Mouse (Mus musculus): ENCODE data around the gene Gm42715. TPM values are rescaled to one million over a fixed set of nuclear protein-coding genes. Genes with fewer than 3 reads are reported as not detected.
"Not testable (repeated sequence)": the region's sequence is repeated elsewhere in the genome, so short reads cannot be mapped to it uniquely, and the experiment has no call there.

Gm42715 gene
- polyA plus RNA-seq, 1 experiment from 2014 or later: 25.1 TPM

GRCm38 (mm10) chr7:127476336-127476735 lies 43.0 kb upstream of the Gm42715 start:
- Histone ChIP-seq H3K36me3 (ENCODE audit: control insufficient read depth, insufficient read depth, low read length) (peaks cover 36% of the 10 kb centered on the region), H3K4me2 (replicated peaks; ENCODE audit: low read depth, low read length) (no peak overlapping the region), H3K27me3 (ENCODE audit: control insufficient read depth, insufficient read depth, low read length) (no peaks in the 10 kb centered on the region), H3K9ac (ENCODE audit: low read depth, low read length) (no peak overlapping the region), H3K9me3 (ENCODE audit: control insufficient read depth, low read length) (no peaks in the 10 kb centered on the region), H3K27ac (ENCODE audit: low read depth, low read length) (no peak overlapping the region), H3K4me3 (ENCODE audit: low read length) (no peak overlapping the region), H3K4me1 (ENCODE audit: control insufficient read depth, insufficient read depth, low read length) (peaks cover 22% of the 10 kb centered on the region)
- no peak for ATAC-seq (ENCODE audit: low FRiP score, low TSS enrichment)
- WGBS: 94% methylated on average over 11 of the region's 11 CpGs

- H3K36me3 ChIP-seq (ENCODE audit: control insufficient read depth, insufficient read depth, low read length): peaks cover 39% of the 10 kb centered on the region
- H3K27ac ChIP-seq (ENCODE audit: low read depth, low read length): no peak overlapping the region
- no peaks in the 10 kb centered on the region for H3K27me3 ChIP-seq (ENCODE audit: control insufficient read depth, insufficient read depth, low read length)
- 84% methylated on average over 4 of the region's 4 CpGs for WGBS
- peak overlapping the region; percentile 96; the same call in 1 of the 2 replicates for H3K9ac ChIP-seq (ENCODE audit: low read depth, low read length)
- H3K4me2 ChIP-seq (replicated peaks; ENCODE audit: low read depth, low read length): peak overlapping the region; percentile 61
- ATAC-seq (ENCODE audit: low FRiP score, low TSS enrichment): no peak
- H3K4me3 ChIP-seq (ENCODE audit: low read length): peak overlapping the region; percentile 98; the same call in 1 of the 2 replicates
- peaks cover 21% of the 10 kb centered on the region for H3K4me1 ChIP-seq (ENCODE audit: control insufficient read depth, insufficient read depth, low read length)
- no peaks in the 10 kb centered on the region for H3K9me3 ChIP-seq (ENCODE audit: control insufficient read depth, low read length)
Measured at GRCm38 (mm10) chr7:127476855-127477254, 42.5 kb upstream of the Gm42715 start.

GRCm38 (mm10) chr7:127477687-127478634 lies 41.4 kb upstream of the Gm42715 start:
- Histone ChIP-seq H3K4me1 (ENCODE audit: control insufficient read depth, insufficient read depth, low read length) (peaks cover 12% of the 10 kb centered on the region; the same call in 1 of the 2 replicates), H3K9ac (ENCODE audit: low read depth, low read length) (peak overlapping the region; percentile 96), H3K9me3 (ENCODE audit: control insufficient read depth, low read length) (no peaks in the 10 kb centered on the region), H3K27ac (ENCODE audit: low read depth, low read length) (peak overlapping the region; percentile 98), H3K4me3 (ENCODE audit: low read length) (peak overlapping the region; percentile 98), H3K36me3 (ENCODE audit: control insufficient read depth, insufficient read depth, low read length) (peaks cover 50% of the 10 kb centered on the region), H3K4me2 (replicated peaks; ENCODE audit: low read depth, low read length) (peak overlapping the region; percentile 94), H3K27me3 (ENCODE audit: control insufficient read depth, insufficient read depth, low read length) (no peaks in the 10 kb centered on the region)
- ATAC-seq (ENCODE audit: low FRiP score, low TSS enrichment): peak; percentile 95
- under 1% methylated on average over 50 of the region's 50 CpGs for WGBS

- Histone ChIP-seq H3K36me3 (ENCODE audit: control insufficient read depth, insufficient read depth, low read length) (peaks cover 54% of the 10 kb centered on the region), H3K9me3 (ENCODE audit: control insufficient read depth, low read length) (no peaks in the 10 kb centered on the region), H3K4me3 (ENCODE audit: low read length) (peak within 1 kb of the TSS; percentile 98), H3K27me3 (ENCODE audit: control insufficient read depth, insufficient read depth, low read length) (no peaks in the 10 kb centered on the region), H3K9ac (ENCODE audit: low read depth, low read length) (peak within 1 kb of the TSS; percentile 96), H3K4me1 (ENCODE audit: control insufficient read depth, insufficient read depth, low read length) (peaks cover 12% of the 10 kb centered on the region; the same call in 1 of the 2 replicates), H3K4me2 (replicated peaks; ENCODE audit: low read depth, low read length) (peak within 1 kb of the TSS; percentile 94), H3K27ac (ENCODE audit: low read depth, low read length) (peak within 1 kb of the TSS; percentile 98)
- WGBS: under 1% methylated on average over 58 of the region's 62 CpGs
- peak; percentile 84 for ATAC-seq (ENCODE audit: low FRiP score, low TSS enrichment)
Measured at GRCm38 (mm10) chr7:127478635-127479317, 40.6 kb upstream of the Gm42715 start, which contains the start of gene Fbrs. Gene Fbrs, plus strand, starts transcription at chr7:127479199.

GRCm38 (mm10) chr7:127479318-127480225 lies 39.8 kb upstream of the Gm42715 start:
- no peaks in the 10 kb centered on the region for H3K9me3 ChIP-seq (ENCODE audit: control insufficient read depth, low read length)
- WGBS: 4% methylated on average over 48 of the region's 48 CpGs
- peaks cover 54% of the 10 kb centered on the region for H3K36me3 ChIP-seq (ENCODE audit: control insufficient read depth, insufficient read depth, low read length)
- no peaks in the 10 kb centered on the region for H3K27me3 ChIP-seq (ENCODE audit: control insufficient read depth, insufficient read depth, low read length)
- H3K27ac ChIP-seq (ENCODE audit: low read depth, low read length): peak overlapping the region; percentile 98
- no peak for ATAC-seq (ENCODE audit: low FRiP score, low TSS enrichment)
- H3K9ac ChIP-seq (ENCODE audit: low read depth, low read length): peak overlapping the region; percentile 96
- peak overlapping the region; percentile 98 for H3K4me3 ChIP-seq (ENCODE audit: low read length)
- H3K4me2 ChIP-seq (replicated peaks; ENCODE audit: low read depth, low read length): peak overlapping the region; percentile 94
- H3K4me1 ChIP-seq (ENCODE audit: control insufficient read depth, insufficient read depth, low read length): peaks cover 12% of the 10 kb centered on the region; the same call in 1 of the 2 replicates

GRCm38 (mm10) chr7:127480321-127480720 lies 39.1 kb upstream of the Gm42715 start:
- Histone ChIP-seq H3K4me3 (ENCODE audit: low read length) (peak overlapping the region; percentile 98), H3K27me3 (ENCODE audit: control insufficient read depth, insufficient read depth, low read length) (no peaks in the 10 kb centered on the region), H3K36me3 (ENCODE audit: control insufficient read depth, insufficient read depth, low read length) (peaks cover 54% of the 10 kb centered on the region), H3K4me1 (ENCODE audit: control insufficient read depth, insufficient read depth, low read length) (peaks cover 12% of the 10 kb centered on the region; the same call in 1 of the 2 replicates), H3K27ac (ENCODE audit: low read depth, low read length) (no peak overlapping the region), H3K9ac (ENCODE audit: low read depth, low read length) (peak overlapping the region; percentile 96; the same call in 1 of the 2 replicates), H3K9me3 (ENCODE audit: control insufficient read depth, low read length) (no peaks in the 10 kb centered on the region), H3K4me2 (replicated peaks; ENCODE audit: low read depth, low read length) (peak overlapping the region; percentile 94)
- ATAC-seq (ENCODE audit: low FRiP score, low TSS enrichment): no peak
- WGBS: 72% methylated on average over 2 of the region's 2 CpGs

GRCm38 (mm10) chr7:127485416-127485815 lies 34.0 kb upstream of the Gm42715 start:
- no peaks in the 10 kb centered on the region for H3K9me3 ChIP-seq (ENCODE audit: control insufficient read depth, low read length)
- no peak overlapping the region for H3K4me3 ChIP-seq (ENCODE audit: low read length)
- peaks cover 87% of the 10 kb centered on the region for H3K36me3 ChIP-seq (ENCODE audit: control insufficient read depth, insufficient read depth, low read length)
- WGBS: 82% methylated on average over 5 of the region's 5 CpGs
- peaks cover 3% of the 10 kb centered on the region; the same call in 1 of the 2 replicates for H3K4me1 ChIP-seq (ENCODE audit: control insufficient read depth, insufficient read depth, low read length)
- no peaks in the 10 kb centered on the region for H3K27me3 ChIP-seq (ENCODE audit: control insufficient read depth, insufficient read depth, low read length)
- no peak for ATAC-seq (ENCODE audit: low FRiP score, low TSS enrichment)
- H3K27ac ChIP-seq (ENCODE audit: low read depth, low read length): no peak overlapping the region
- H3K9ac ChIP-seq (ENCODE audit: low read depth, low read length): no peak overlapping the region
- no peak overlapping the region for H3K4me2 ChIP-seq (replicated peaks; ENCODE audit: low read depth, low read length)

- H3K27me3 ChIP-seq (ENCODE audit: control insufficient read depth, insufficient read depth, low read length); ATAC-seq (ENCODE audit: low FRiP score, low TSS enrichment); H3K9me3 ChIP-seq (ENCODE audit: control insufficient read depth, low read length); H3K4me1 ChIP-seq (ENCODE audit: control insufficient read depth, insufficient read depth, low read length); H3K27ac ChIP-seq (ENCODE audit: low read depth, low read length); H3K4me3 ChIP-seq (ENCODE audit: low read length); H3K4me2 ChIP-seq (replicated peaks; ENCODE audit: low read depth, low read length); H3K9ac ChIP-seq (ENCODE audit: low read depth, low read length): not testable (repeated sequence)
- 93% methylated on average over 4 of the region's 5 CpGs for WGBS
- peaks cover 86% of the 10 kb centered on the region for H3K36me3 ChIP-seq (ENCODE audit: control insufficient read depth, insufficient read depth, low read length)
Measured at GRCm38 (mm10) chr7:127488364-127488763, 31.0 kb upstream of the Gm42715 start.
